Mouse (Mus musculus) kidney, postnatal 36 days (tissue): ENCODE data around the gene Ifngr2.

Experiments used
- DNase-seq, 2 experiments: peaks; one replicate each; pipeline ENCODE4 v3.0.0; 2021 to 2022; ENCODE audit warnings: mixed read lengths in 2 of 2

Gene Ifngr2

DNA sequence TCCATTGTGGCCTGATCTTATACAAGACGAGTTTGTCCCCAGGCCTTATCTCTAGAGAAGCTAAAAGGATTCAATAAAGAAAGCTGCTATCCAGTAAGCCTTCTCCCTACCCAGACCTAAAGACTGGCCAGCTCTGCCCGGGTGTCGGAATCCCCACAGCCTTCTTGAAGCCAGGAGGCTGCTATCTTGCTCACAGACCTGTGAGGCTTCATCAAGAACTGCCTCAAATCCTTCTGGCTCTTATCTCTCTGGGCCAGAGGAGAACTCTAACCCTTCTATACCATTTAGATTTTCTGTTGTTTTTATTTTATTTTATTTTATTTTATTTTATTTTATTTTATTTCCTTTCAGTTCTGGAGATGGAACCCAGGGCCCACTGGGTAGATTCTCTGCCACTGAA is 9.8 kb upstream of the Ifngr2 start:
- DNase-seq = no peak

DNA sequence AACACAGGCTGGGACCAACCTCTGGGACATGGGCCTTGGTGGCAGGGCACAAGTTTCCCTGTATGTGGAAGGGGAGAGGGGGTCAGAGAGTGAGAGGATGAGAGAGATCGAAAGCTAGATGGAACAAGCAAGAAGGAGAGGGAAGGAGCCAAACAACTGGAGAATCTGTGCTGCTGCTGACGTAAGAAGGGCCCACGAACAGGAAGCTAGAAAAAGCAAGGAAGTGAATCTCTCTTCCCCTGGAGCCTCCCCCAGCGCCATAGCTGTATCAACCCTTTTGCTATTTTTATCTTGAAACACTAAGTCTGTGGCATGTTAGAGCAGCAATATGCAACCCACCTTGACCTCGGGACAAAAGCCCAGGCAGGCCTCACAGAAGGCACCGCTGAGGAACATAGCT is 8.8 kb upstream of the Ifngr2 start:
- no peak for DNase-seq

DNA sequence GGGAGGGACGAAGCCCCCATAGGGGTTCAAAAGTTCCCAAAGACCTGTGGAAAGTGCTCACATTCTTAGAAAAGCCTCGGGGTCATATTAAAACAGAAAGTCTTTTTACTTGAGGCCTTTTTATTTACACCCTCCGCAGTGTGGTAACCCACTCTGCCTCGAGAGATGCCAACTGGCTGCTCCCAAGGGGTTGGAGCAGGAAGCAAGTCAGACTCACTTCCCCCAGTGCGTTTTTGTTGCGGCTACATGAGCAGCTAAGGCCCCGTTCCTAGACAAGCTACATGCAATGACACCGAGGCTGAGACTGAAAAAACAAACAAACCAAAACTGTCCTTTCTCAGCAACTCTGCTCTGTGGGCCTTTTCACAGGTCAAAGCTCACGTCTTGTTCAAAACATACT is 8.4 kb upstream of the Ifngr2 start:
- DNase-seq = no peak

DNA sequence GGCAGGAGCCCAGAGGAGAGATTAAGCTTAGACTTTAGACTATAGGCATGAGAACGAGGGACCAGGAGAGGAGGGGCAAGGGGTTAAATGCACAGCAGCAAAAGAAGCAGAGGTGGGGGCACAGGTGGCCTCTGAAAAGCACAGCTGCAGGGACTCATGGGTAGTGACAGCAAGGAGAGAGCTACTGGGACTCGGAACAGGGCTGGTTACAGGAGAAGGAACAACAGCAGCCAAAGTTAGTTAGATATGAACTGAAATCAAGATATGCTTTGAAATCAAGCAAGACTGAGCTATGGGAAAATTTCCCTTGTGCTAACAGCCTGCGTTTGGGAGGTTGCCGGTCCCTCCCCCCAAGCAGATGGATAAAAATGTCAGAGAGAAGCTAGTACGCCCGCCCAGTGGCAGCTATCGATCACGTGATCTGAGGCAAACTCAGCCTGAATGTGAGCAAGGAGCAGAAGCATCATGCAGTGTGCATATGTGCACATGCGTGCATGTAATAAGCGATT is 5.2 kb upstream of the Ifngr2 start:
- no peak for DNase-seq

DNA sequence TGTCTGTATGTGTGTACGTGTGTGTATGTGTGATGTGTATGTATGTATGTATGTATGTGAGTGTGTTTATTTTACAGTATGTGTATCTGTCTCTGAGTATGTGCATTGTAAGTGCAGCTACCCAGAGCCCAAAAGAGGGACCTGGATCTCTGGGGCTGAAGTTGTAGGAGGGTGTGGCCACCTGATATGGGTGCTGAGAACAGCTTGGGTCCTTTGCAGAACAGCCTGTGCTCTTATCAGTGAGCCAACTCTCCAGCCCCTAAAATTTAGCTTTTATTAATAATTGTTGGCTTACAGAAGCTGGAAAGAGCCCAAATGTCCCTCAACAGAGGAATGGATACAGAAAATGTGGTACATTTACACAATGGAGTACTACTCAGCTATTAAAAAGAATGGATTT is 3.3 kb upstream of the Ifngr2 start:
- DNase-seq = no peak

DNA sequence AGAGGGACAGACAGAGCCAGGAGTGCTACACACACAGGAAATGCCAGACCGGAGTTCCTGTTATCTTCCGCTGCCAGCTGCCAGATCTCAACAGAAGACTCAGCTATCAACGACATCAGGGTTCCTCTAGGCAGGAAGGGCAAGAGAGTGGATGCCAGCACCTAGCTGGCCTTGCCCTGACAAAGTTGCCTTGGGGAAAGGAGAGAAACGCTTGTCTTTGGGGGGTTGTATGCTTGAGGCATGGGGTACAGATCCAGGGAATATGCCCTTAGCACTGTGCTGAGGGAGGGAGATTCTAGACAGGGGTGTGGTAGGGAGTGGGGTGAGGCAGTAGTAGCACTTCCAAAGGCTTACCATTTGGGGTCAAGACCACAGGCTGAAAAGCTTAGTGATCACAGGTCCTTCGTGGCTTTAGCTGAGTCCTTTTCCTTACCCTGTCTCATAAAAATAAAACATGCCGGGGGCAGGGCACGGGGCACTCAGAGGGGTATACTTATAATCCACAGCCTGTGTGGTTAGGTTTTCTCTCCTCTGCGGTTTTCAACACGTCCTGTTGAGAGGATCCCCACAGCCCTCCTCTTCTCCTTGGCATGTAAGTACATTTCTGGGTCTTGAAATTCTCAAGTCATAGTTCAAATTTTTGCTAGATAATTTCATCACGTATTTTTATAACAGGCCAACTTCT is 1.1 kb upstream of the Ifngr2 start:
- peak; percentile 40 to 44 for DNase-seq

DNA sequence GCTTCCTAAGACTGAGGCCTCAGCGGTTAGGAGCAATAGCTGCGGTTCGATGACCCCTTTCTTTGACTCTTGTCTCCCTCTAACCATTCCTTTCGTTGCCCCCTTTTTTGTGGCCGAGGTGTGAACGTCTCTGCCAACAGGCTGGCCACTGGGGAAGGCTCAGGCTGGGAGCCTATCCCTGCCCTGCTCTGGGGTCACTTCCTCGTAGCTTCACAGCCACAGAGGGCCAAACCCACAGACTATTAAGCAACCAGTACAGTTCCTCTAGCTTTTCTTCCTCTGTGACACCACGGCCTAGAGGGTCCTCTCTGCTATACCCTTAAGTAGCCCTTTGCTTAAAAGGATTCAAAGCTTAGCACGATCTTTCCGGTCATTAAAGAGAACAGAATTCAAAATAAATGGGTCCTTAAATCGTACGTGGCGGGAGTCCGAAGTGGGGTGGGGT is 459 bp upstream of the Ifngr2 start:
- peak in 1 of 2 experiments; percentile 41 for DNase-seq

DNA sequence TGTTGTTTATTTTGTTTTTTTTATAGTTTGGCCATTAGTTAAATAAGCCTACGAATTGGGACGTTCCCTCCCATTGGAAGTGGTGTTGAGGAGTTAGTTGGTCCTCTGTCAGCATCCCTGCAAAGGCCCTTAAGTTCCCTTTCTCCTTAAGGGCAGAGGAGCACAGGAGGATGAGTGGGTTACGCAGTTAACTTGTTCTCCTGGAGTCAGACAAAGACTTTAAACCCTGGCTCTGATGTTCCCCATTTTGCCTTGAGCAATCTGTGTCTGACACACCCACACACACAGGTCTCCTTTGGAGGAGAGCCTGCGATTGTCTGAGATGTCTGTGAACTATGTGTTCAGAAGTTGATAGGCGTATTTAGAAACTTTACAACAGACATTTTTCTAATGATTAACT is 1.1 kb downstream of the Ifngr2 start:
- DNase-seq = no peak

DNA sequence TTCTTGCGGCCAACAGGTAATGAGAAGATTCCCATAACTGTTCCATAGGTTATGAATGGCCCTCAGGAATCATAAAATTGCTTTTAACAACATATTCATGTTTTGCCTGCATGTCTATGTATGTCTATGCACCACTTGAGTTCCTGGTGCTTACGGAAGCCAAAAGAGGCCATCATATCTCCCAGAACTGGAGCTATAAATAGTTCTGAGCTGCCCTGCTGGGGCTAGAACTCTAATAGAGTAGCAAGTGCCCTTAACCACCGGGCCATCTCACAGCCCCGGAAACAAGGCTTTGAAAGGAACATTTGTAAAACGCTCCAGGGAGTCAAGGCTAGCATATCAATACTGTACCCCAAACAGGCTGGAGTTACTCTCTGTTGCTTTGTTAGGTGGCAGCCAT is 1.7 kb downstream of the Ifngr2 start:
- DNase-seq = no peak

DNA sequence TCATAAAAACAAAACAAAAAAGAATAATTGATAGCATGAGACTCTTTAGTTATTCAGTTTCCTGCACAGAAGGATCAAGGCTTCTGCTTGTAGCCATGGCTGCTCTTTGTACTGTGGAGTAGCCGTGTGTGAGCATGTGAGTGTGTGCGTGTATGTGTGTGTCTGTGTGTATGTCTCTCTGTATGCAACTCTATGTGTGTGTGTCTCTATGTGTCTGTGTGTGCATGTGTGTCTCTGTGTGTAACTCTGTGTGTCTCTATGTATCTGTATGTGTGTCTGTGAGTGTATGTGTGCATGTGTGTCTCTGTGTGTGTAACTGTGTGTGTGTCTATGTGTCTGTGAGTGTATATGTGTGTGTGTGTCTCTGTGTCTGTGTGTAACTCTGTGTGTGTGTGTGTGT is 2.1 kb downstream of the Ifngr2 start:
- no peak for DNase-seq

DNA sequence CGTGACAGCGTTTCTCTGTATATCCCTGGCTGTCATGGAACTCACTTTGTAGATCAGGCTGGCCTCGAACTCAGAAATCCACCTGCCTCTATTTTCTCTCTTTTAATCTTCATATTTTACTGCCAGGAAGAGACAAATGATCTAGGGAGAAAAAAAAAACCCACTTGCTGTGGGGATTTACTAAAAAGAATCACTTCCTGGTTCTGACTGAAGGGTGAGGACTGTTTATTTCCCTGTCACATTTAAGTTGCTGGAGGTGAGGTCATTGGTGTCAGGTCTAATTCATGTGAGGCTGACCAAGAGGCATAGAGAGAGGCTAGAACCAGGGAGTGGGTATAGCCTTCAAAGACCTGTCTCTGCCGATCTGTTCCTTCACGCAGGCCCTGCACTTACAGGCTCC is 2.7 kb downstream of the Ifngr2 start:
- DNase-seq = no peak

DNA sequence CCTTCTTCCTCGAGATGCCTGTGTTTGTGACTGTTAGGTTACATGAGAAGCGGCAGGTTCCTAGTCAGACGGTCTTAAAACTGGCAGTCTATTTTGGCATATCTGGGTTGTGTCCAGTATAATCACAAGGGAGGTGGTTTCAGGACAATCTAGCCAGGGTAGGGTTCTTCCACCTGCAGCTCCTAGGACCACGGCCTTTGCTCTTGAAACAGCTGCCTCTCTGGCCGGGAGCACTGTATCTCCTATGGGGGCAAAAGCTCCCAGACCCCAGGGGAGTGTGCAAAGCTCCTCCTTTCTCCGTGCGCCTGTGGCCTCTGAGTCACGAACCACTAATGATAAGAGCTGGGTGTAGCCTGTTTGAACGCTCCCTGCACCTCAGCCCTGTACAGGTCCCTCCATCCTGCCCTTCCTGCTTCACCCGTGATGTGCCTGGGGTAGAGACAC is 4.2 kb downstream of the Ifngr2 start:
- DNase-seq = no peak

DNA sequence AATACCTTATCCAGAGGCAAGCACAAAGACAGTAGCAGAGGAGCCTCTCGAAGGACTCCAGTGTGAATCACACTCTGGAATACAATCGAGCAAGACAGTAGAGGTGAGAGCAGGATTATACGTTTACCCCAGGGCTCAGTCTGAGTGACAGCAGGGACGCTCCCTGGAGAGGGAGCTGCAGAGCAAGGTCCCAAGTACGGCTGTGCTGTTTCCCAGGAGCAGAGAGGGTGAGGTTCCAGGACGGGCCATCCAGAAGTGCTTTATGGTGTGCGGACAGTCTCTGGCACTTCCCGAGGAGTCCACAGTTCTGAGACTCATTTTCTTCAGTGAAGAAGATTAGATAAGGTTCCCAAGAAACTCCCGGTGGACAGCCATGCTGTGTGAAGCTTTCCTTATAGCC is 5.2 kb downstream of the Ifngr2 start:
- DNase-seq = no peak

DNA sequence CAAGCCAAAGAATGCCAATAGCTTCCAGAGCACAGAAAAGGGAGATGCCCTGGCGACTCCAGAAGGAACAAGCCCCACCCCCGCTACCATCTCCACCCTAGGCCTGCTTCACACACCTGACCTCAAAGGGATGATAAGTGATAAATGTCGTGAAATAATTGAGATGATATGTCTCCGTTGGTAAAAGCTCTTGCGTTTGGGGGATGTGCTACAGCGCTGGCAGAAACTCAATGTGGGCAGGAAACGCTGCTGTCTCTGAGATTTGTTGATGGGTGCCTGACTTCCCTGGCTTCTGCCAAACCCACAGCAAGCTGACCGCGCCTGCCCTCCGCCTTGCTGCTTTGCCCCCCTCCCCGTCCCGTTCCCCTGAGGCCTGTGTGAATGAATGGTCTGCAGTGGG is 6.8 kb downstream of the Ifngr2 start:
- peak; percentile 74 to 76 for DNase-seq

DNA sequence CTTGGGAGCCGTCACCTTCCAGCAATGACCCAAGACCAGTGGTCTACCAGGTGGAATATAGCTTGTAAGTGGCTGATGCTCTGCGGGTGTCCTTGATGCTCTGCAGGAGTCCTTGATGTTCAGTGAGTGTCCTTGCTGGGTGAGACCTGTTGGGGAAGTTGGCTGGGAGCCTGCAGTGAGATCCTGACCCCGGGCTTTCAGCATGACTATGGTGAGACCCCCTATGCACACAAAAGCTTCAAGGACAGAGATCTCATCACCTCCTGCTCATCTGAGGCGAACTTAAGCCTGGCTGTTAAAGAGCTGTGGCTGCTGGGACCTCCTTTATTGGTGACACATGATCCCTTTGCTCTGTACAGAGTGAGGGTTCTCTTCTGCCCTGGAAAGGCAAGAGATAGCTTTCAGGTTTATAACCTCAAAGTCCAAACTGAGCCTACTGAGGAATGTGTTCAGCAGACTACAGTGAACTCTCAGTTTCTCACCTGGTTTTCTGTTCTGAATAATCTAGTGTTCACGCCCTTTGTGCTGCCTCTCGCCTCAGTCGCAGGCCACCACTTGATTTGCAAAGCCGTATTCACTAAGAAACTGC is 8.2 kb downstream of the Ifngr2 start:
- DNase-seq = no peak

DNA sequence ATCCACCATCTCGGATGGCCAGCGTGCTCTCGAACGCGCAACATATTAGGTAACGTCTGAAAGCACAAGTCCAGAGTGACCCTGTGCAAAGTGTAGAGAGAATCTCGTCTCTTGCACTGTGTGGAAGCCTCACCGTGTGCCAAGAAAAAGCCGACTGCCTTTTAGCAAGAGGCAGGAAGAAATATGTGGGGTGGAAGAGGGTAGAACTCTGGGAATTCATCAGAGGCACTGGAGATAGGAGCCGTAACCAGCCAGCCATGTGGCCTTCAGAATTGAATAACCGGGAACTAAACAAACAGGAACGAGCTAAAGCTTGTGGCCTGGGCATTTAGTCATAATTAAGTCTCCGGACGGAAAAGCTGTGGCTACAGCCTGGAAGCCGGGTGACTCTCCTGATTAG is 9.8 kb downstream of the Ifngr2 start:
- DNase-seq = no peak

DNA sequence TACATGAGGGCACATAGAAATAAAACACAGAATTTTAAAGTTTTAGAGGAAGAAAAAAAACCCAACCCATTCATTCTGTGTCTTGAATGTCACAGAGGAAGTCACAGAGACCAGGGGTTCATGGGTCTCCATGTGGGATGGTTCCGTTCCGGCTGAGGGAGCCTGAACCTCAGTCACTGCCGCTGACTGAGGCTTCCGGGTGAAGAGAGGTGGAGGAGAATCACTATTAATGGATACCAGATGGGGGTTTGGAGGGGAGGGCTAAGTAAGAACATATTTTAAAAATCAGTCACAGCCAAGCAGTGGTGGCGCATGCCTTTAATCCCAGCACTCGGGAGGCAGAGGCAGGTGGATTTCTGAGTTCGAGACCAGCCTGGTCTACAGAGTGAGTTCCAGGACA is 10.3 kb downstream of the Ifngr2 start:
- peak in 1 of 2 experiments; percentile 47 for DNase-seq

DNA sequence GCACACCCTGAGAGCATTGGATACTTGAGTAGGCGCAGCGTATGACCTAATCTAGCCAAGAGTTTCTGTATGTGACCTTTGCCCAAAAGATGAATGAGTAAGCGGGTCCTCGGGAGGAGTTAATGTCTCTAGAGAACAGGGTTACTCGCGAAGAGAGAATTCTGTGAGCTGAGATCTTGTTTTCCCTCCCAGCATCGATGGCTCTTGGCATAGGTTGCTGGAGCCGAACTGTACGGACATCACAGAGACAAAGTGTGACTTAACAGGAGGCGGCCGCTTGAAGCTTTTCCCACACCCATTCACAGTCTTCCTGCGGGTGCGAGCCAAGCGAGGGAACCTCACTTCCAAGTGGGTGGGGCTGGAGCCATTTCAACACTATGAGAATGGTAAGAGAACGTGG is 10.8 kb downstream of the Ifngr2 start:
- DNase-seq = peak in 1 of 2 experiments; percentile 35

DNA sequence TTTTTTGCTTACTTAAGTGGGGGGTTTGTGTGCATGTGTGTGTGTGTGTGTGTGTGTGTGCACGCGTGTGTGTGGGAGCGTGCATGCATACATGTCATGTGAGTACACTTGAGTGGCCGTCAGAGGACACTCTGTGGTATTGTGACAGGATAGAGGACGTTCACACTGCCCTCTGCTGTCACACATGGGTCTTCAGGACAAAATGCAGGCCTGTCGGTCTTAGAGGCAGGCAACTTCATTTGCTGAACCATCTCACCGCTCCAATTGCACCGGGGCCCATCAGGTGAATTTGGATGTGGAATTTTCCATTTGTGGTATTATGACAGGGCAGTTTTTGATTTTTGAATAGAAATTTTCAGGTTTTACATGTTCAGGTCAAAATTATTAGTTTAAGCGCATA is 14.2 kb downstream of the Ifngr2 start:
- DNase-seq = peak in 1 of 2 experiments; percentile 58

DNA sequence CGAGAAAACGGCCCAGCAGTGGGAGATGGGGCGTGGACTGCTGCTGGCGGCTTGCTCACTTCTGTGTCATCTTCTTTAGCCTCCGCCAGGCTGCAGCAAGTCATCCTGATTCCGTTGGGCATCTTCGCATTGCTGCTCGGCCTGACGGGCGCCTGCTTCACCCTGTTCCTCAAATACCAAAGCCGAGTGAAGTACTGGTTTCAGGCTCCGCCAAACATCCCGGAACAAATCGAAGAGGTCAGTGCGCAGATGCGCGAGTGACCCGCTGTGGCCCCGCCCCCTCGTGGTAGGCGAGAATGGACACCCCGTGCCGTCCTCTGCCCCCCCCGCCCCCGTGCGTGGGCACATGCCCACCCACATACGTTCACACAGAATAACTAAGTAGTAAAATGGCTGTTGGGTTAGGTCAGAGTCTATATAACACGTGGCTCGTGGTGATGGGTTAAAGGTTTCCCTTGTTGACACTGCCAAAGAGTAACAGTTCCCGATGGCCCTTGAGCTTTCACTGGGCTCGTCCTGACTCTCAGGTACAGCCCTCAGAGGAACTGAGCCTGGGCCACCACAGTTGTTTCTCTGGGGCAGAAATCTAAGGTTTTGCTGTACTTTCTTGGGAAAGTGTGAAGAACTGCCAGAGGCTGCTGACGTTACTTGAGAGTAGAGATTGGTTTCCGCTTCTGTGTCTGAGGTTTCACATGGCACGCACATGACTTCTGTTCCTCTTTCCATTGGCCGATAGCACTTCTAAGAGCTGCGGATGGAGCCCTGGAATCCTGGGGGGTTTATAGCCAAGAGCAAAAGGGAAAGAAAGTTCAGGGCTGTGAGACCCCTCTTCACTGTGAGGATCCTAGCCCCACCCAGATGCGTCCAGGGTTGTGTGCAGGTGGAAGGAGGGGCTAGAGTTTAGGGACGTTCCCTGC is 14.9 kb downstream of the Ifngr2 start:
- DNase-seq = no peak

DNA sequence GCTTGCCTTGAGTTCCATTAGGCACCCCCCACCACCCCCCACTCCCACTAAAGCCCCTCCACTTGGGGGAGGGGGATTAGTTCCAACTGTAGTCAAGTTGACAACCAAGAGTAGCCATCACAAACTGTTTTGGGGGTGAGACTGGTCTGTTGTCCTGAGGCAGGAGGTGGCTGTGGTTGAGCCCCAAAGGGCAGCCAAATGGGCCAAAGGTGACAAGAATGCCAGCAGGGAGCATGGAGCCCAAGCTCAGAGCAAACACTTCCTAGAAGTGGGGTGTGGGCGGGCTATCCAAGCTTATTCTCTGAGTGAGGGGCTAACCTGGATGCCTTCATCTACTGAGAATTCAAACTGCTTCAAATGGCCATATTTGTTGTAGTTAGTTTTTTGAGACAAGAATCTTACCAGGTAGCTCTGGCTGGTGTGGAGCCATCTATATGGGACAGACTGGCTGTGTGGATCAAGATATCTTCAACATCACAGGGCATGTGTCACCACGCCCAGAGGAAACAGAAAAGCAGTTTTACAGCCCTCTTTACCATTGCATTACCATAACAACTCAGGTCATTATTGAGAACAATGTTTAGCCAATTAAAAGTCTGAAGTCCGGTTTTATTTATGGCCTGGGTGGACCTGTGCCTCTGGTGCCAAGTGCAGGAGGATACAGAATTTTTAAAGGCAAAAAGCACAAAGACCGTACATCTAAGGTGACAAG is 17.9 kb downstream of the Ifngr2 start:
- DNase-seq = peak in 1 of 2 experiments; percentile 63

DNA sequence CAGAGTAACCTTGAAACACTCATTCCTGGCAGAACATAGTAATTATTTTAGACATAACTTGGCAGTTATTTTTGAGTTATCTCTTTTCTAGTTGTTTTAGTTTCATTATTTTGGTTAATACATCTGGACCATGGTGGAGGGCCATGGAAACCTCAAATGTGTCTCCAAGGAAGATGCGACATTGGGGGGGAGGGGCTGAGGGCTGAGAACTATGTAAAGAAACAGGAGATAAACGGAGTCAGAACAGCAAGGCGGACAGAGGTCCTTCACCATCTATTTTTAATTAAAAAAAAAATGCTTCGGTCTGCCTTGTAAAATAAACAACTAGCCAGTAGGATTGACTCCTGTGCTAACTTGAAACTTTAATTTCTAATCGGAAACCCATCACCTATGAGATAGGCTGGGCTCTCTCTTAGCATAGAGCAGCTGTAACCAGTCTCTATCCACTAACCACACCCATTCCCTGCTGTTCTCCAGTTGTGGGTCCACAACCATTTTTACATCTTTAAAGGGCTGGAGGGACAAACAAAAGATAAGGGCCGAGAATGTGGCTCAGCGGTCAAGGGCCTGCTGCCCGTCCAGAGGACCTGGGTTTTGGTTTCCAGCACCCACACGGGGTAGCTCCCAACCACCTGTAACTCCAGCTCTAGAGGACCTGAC is 18.6 kb downstream of the Ifngr2 start:
- DNase-seq = no peak
